Mouse (Mus musculus) liver, postnatal 0 days (tissue): ENCODE results near the gene Slc35a1.

Source experiments
- CTCF ChIP-seq: sonication (generic); IDR thresholded peaks from 2 replicates; pipeline ENCODE4 v1.5.1; 2016; ENCODE audit warnings: antibody characterized with exemption, low read depth
- EP300 ChIP-seq: IDR thresholded peaks from 2 replicates; pipeline ENCODE4 v1.6.1; 2016; ENCODE audit warnings: antibody characterized with exemption, low read depth, mild to moderate bottlenecking

GRCm38 (mm10) chr4:34719421-34719820, 32.2 kb upstream of the Slc35a1 start:
- TF ChIP-seq CTCF (no peak), EP300 (no peak)
